Mouse (Mus musculus): ENCODE data around the gene Proca1.

Proca1 gene

GRCm38 (mm10) chr11:78193113-78193512, at the start of gene Proca1:
TSS of gene Proca1 (plus strand) at chr11:78193392.
- DNase-seq, result no peak

- DNase-seq, result no peak
Observed at GRCm38 (mm10) chr11:78143520-78143919, 49.7 kb upstream of the Proca1 start.

GRCm38 (mm10) chr11:78146168-78146567, 47.0 kb upstream of the Proca1 start:
- DNase-seq, result no peak

DNA sequence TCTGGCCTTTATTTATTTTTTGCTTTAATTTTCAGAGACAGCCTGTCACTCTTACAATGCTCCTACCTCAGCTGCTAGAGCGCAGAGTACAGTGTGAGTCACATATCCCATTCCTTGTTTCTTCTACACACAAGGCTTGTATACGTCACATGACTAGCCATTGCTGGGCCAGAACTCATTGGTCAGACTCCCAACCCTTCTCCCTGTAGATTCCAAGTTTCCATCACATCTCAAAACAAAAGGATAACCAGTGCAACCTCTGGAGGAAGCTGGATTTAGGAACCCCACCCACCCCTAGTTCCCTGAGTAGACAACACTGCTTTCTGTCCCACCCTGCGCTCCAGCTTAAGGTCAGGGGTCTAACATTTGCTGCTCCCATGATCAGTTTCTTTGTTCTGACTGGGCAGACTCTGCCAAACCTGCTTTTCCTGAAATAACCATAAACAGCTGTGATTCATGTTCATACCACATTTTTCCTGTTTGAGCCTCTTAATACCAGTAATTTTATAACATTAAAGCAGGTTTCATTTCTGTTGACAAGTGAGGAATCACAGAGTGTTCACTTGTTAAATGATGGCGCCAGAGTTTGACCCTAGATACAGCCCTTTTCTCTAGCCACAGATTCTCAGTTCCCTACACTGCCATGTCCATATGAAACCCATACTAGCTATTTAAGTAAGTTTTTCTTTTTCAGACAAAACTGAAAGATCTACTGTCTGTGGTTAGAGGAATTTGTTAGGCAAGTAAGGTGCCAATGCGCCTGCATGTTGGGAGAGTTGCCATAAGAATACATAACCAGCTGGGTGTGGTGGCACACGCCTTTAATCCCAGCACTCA, 46.3 kb upstream of the Proca1 start:
- no peak for DNase-seq

DNA sequence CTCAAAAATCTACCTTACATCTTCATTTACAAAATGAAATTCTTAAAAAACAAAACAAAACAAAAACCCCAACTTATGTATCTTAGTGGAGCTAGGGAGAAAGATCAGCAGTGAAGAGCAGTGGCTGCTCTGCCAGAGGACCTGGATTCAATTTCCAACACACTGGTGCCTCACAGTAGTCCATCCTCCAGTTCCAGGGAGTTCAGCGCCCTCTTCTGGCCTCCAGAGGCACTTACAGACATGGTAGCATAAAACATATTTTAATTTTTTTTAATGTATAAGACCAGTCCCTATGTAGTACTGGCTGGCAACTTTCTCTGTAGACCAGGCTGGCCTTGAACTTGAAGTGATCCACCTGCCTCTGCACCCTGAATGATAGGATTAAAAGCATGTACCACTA, 42.0 kb upstream of the Proca1 start:
- DNase-seq, result no peak

GRCm38 (mm10) chr11:78152299-78153231, 40.6 kb upstream of the Proca1 start:
- no peak for DNase-seq

DNA sequence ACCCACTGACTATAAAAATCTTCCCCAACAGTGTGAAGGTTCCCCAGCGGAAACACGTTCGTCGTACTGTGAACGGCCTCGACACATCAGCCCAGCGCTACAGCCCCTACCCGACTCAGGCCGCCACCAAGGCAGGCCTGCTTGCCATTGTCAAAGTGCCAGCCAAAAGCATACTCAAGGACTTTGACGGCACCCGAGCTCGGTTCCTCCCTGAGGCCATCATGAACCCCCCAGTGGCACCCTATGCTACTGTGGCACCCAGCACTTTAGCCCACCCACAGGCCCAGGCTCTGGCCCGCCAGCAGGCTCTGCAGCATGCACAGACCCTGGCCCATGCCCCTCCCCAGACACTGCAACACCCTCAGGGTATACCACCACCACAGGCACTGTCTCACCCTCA, 39.4 kb upstream of the Proca1 start:
- no peak for DNase-seq

DNA sequence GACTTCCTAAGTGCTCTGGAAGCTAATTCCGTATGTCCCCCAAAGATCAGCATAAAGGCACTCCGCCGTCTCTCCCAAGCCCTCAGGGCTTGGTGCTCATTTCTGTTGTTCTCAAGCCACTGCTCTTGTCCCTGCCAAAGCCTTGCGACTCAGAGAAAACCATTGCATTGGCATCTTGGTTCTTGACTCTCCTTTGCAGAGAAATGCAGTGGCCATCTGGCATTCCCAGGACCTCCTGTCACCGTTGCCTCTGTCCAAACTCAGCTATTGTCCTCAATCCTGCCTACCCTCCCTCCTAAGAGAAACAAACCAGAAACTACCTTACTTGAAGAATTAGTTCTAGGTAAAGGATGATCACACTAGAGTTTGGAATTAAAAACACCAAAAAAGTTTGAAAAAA, 37.5 kb upstream of the Proca1 start:
- no peak for DNase-seq

DNA sequence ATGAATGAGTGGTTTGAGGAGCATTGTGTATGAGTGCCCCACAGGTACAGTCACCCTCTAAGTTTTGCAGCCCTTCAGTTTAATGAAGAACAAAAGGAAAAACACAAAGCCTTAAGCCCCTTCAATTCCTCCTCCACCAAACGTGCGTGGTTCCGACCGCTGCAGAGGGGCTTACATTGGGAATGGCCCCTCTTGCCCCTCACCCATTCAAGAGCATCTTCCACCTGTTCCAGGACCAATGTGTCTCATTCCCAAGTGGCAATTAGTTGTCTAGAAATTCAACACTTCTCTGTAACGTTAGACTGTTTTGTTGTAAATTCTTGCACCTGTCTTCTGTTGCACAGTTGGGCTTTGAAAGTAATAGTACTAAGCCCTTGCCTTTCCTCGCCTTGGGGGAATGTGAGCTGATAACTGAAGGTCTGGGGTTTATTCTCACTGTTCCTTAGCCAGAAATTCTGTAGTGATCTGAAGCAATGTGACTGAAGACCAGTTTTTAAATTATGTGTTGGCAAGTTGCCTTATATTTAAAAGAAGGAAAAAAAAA, 37.0 kb upstream of the Proca1 start:
- no peak for DNase-seq

DNA sequence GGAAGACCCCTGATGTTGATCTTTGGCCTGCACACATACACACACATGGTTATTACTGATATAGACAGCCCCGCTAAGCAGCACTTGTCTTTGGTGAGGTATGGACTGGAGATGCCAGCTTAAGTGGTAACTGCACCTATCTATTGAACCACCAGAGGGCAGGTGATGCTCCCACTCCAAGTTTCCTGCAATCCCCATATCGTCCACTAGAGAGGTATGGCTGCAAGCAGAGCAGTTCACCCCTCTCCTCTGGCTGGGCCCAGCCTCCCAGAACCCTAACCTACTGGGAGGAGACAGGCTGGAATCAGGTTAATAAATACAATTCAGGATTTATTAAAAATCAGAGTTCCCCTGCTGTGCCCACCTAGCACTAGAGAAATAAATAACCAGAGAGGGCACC, 34.1 kb upstream of the Proca1 start:
- peak; percentile 83 to 87 for DNase-seq

DNA sequence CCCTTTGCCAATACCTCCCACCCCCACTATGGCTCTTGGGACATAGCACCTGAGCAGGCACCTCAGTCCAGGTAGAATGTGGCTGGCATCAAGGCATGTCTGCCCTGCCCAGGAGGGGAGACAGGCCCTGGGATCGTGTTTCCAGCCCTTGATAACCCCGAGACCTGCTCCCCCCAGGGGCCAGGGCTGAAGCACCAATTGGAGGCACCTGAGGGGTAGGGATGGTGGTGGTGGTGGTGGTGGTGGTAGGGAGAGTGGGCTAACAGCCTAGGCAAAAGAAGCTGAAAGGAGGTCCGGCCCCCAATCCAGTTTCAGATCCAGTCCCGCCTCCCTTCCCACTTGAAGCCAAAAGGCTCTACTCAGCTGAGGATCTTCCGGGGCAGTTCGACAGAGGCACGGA, 33.6 kb upstream of the Proca1 start:
- no peak for DNase-seq

- DNase-seq, result no peak
Observed at GRCm38 (mm10) chr11:78160171-78160570, 33.0 kb upstream of the Proca1 start.

DNA sequence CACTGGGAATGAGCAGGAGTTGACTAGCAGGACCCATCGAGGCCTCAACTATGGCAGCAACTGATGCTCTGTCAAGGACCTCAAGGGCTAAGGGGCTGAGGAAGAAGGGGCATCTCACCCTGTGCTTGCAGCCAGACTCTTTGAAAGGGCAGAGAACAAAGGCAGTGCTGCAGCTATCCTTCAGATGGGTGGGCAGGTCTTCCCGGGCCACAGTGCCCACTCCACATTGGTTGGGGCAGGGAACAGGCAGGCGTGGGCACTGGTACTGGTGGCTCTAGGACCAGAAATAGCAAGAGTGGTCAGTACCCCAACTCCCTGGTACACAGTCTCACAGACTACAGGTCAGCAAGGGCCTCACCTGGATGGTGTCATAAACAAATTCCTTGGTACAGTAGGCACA, 32.5 kb upstream of the Proca1 start:
- DNase-seq, result no peak

DNA sequence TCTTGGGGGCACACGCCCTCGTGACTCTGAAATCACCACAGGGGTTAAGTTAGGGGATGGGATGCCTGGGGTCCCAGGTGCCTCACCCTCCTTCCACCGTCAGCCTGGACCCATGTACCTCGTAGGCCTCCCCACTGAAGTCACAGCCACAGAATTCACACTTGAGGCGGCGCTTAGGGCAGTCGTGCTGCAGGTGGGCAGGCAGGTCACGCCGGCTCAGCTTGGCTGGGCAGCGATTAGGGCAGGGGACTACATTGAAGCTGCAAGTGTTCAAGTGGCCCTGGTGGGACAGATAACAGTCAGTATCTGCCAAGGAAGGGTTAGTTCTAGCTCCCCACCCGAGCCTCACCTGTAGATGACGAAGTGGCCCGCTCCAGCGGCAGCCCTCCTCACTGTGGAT, 32.0 kb upstream of the Proca1 start:
- no peak for DNase-seq

DNA sequence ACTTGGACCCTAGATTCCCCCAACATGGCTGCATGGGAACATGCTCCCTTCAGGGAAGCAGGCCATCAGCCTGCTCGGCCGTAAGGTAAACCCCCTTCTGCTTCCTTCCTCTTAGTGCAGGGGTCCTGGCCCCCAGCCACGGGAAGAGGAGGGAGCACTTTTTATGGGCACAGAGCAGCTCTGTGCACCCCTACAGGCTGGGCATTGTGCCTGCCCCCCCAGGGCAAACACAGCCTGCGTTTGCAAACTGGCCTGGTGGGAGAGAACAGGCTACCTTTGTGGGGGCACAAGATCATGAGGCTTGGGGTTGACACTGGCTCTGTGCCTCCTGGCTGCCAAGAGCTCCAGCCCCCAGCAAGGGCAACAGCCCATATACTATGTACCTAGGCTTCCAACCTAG, 31.2 kb upstream of the Proca1 start:
- DNase-seq, result no peak

DNA sequence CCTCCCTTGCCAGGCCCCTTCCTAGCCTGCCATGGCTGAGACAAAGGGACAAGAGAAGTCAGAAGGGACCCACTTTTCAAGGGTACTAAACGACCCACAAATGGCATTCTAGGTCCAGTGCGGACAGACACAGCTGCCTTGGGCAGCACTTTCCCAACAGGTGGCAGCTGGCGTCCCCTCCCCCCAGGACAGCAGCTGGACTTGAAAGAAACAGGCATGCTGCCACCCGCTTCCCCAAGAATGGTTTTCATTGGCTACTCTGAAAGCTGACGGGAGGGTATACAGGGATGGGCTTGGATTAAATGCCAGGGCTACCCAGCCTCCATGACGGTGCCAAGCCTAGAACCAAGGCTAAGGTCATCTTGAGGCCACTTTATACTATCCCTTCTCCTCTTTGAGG, 30.7 kb upstream of the Proca1 start:
- no peak for DNase-seq

GRCm38 (mm10) chr11:78163045-78163444, 30.1 kb upstream of the Proca1 start:
- DNase-seq, result no peak

- DNase-seq, result peak; percentile 37 to 44
Observed at GRCm38 (mm10) chr11:78163681-78164603, 29.2 kb upstream of the Proca1 start.

- DNase-seq, result no peak
Observed at GRCm38 (mm10) chr11:78164604-78164923, 28.6 kb upstream of the Proca1 start.

DNA sequence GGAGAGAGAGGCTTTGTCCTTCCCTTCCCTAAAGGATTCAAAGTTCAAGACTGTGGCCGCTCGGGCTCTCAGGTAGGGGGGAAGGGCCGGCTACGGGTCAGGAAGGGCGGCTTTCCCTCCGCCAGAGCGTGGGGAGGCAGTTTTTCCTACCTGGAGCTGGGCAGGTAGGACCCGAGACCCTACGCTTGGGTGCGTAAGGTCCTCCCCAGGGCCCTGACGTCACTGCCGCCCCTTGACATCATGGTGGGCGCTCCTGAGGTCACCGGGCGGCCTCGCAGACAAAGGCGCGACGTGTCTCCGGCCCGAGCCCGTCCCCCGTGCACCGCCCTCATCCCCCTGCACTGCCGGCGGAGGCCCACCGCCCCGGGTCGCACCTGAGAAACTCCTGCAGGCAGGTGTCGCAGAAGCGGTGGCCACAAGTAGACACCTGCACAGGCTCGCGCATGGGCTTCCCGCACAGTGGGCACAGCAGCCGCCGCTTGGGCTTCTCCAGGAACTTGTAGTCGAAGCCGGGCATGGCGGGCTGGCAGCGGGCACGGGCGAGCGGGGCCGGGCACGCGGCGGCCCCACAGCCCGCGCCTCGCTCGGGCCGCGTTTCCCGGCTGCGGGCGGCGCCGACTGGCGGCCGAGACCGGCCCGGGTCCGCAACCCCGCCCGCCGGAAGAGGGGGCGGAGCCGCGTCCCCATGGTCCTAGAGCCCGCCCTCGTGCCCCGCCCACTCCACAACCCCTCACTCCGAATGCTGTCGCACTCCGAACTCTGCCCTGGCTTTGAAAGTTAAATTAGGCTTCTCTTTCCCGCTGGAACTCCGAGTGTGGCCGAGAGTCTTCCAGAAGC, 28.1 kb upstream of the Proca1 start, which contains the start of gene Traf4:
TSS of gene Traf4 (minus strand) at position 666 of the 837 bp plus-strand sequence.
- peak; percentile 86 to 88 for DNase-seq

GRCm38 (mm10) chr11:78165761-78166109, 27.5 kb upstream of the Proca1 start:
- DNase-seq, result no peak

DNA sequence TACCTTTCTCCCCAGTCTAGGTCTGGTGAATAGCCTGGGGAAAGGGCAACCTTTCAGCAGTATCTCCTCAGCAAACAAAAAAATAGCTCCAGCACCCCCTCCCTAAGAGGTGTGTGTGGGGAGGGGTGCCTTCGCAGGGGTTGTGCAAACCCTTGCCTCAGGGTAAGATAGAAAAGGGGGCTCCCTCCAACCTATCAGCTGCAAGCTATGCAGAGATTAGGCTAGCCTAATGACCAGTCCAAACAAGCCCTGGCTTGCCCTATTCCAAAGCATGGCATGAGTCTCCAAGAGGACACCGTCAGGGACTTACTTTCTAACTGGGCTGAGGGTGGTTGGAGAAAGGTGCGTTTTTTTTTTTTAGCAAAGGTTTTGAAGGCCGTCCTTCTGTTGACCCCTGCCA, 27.0 kb upstream of the Proca1 start:
- DNase-seq, result no peak
